Mouse (Mus musculus): ENCODE data around the gene Olfr1184. TPM values are rescaled to one million over a fixed set of nuclear protein-coding genes. Genes with fewer than 3 reads are reported as not detected.
"Not testable (repeated sequence)": the region's sequence is repeated elsewhere in the genome, so short reads cannot be mapped to it uniquely, and the experiment has no call there.

The Olfr1184 gene
- polyA plus RNA-seq (2012; rRNA removed), result not detected in 2 replicates

- H3K4me1 ChIP-seq (ENCODE audit: control insufficient read depth, insufficient read depth, low read length), result no peaks in the 10 kb centered on the region
- no peak for DNase-seq
- 79% methylated on average over 2 of the region's 2 CpGs for WGBS
- H3K4me3 ChIP-seq (replicated peaks; ENCODE audit: extremely low read depth, low read depth, low read length), result no peak within 1 kb of the TSS
- no peak for TF ChIP-seq POLR2A (IDR thresholded peaks at IDR 0.05; ENCODE audit: borderline replicate concordance, extremely low read depth, low read depth, low read length)
- TF ChIP-seq CTCF (IDR thresholded peaks at IDR 0.05; ENCODE audit: insufficient read depth, low read length), result no peak
Measured at GRCm38 (mm10) chr2:88483298-88483697, at the start of gene Olfr1184. Olfr1184 (plus strand) TSS chr2:88483598.

- no peak within 1 kb of the TSS for H3K4me3 ChIP-seq (replicated peaks; ENCODE audit: extremely low read depth, low read depth, low read length)
- no peak for DNase-seq
- whole genome bisulfite sequencing, result 93% methylated on average over 1 of the region's 1 CpGs
- no peaks in the 10 kb centered on the region for H3K4me1 ChIP-seq (ENCODE audit: control insufficient read depth, insufficient read depth, low read length)
- no peak for TF ChIP-seq POLR2A (IDR thresholded peaks at IDR 0.05; ENCODE audit: borderline replicate concordance, extremely low read depth, low read depth, low read length)
Measured at GRCm38 (mm10) chr2:88449031-88449430, 34.4 kb upstream of the Olfr1184 start, which contains the start of gene Gm13757. Gm13757 (minus strand) TSS chr2:88449131.

- not testable (repeated sequence) for H3K4me3 ChIP-seq (replicated peaks; ENCODE audit: extremely low read depth, low read depth, low read length); H3K4me1 ChIP-seq (ENCODE audit: control insufficient read depth, insufficient read depth, low read length); DNase-seq
- 87% methylated on average over 1 of the region's 1 CpGs for WGBS
Measured at GRCm38 (mm10) chr2:88454567-88454966, 28.8 kb upstream of the Olfr1184 start, which contains the start of gene Olfr1183. Olfr1183 (plus strand) TSS chr2:88454867.

DNA sequence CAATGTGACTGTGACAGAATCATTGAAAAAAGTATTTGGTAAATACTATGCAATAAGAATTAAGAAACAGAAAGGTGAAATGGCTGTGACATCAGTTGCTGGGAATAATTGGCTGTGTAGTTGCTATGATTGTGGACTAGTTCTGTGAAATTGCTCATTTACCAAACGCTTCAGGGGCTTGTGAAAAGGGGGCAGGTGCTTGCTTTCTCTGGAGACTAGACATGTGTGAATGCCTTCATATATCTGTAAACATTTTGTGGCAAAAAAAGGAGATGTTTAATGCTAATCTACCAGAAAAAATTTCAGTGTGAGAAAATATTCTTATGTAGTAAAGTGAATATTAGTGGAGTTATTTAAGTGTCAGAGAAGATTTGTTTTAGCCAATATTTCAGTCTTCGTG is 9.6 kb downstream of the Olfr1184 start, which contains the start of gene Olfr1185-ps1:
Gene Olfr1185-ps1, plus strand, starts transcription at position 301 of the 400 bp plus-strand sequence.
- WGBS, result 56% methylated on average over 2 of the region's 2 CpGs
- no peak for DNase-seq
- TF ChIP-seq POLR2A (IDR thresholded peaks at IDR 0.05; ENCODE audit: borderline replicate concordance, extremely low read depth, low read depth, low read length) (no peak), CTCF (IDR thresholded peaks at IDR 0.05; ENCODE audit: insufficient read depth, low read length) (no peak)
- H3K4me1 ChIP-seq (ENCODE audit: control insufficient read depth, insufficient read depth, low read length), result no peaks in the 10 kb centered on the region
- no peak within 1 kb of the TSS for H3K4me3 ChIP-seq (replicated peaks; ENCODE audit: extremely low read depth, low read depth, low read length)

DNA sequence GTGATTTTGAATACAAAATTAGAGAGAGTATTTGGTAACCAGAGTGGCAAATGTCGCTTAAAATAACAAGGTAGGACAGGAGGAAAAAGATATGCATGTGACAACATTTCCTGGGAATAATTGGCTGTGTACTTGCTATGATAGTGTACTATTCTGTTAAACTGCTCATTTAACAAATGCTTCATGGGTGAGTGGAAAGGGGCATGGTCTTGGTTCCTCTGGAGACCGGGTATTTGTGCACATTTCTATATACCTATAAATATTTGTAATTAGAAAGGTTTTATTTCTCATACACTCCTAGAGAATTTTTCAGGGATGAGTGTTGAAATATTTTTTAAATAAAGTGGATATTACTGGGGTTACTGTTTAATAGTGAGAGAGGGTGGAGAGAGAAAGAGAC is 34.9 kb downstream of the Olfr1184 start, which contains the start of gene Olfr1186:
Gene Olfr1186, plus strand, starts transcription at position 301 of the 400 bp plus-strand sequence.
- WGBS, result 65% methylated on average over 2 of the region's 2 CpGs
- no peak for DNase-seq
- H3K4me3 ChIP-seq (replicated peaks; ENCODE audit: extremely low read depth, low read depth, low read length), result no peak within 1 kb of the TSS
- no peaks in the 10 kb centered on the region for H3K4me1 ChIP-seq (ENCODE audit: control insufficient read depth, insufficient read depth, low read length)
- TF ChIP-seq CTCF (IDR thresholded peaks at IDR 0.05; ENCODE audit: insufficient read depth, low read length) (no peak), POLR2A (IDR thresholded peaks at IDR 0.05; ENCODE audit: borderline replicate concordance, extremely low read depth, low read depth, low read length) (no peak)

GRCm38 (mm10) chr2:88525720-88526119 is 42.3 kb downstream of the Olfr1184 start:
- H3K4me1 ChIP-seq (ENCODE audit: control insufficient read depth, insufficient read depth, low read length), result no peaks in the 10 kb centered on the region
- no peak for DNase-seq
- TF ChIP-seq POLR2A (IDR thresholded peaks at IDR 0.05; ENCODE audit: borderline replicate concordance, extremely low read depth, low read depth, low read length), result no peak
- TF ChIP-seq CTCF (IDR thresholded peaks at IDR 0.05; ENCODE audit: insufficient read depth, low read length), result no peak
- 59% methylated on average over 3 of the region's 3 CpGs for WGBS
- H3K4me3 ChIP-seq (replicated peaks; ENCODE audit: extremely low read depth, low read depth, low read length), result no peak overlapping the region

Other genes starting within 250 kb of the Olfr1184 start
- not detected in 2 replicates for gene Olfr1173, start 203.7 kb upstream of the Olfr1184 start, polyA plus RNA-seq (2012; rRNA removed)
- gene Olfr1174-ps, start 168.5 kb upstream of the Olfr1184 start, polyA plus RNA-seq (2012; rRNA removed), result not detected in 2 replicates
- gene Olfr1175-ps, start 156.4 kb upstream of the Olfr1184 start, polyA plus RNA-seq (2012; rRNA removed), result not detected in 2 replicates
- not detected in 2 replicates for gene Olfr1176, start 146.9 kb upstream of the Olfr1184 start, polyA plus RNA-seq (2012; rRNA removed)
- not detected in 2 replicates for gene Olfr1177-ps, start 137.1 kb upstream of the Olfr1184 start, polyA plus RNA-seq (2012; rRNA removed)
- not detected in 2 replicates for gene Olfr1178, start 96.5 kb upstream of the Olfr1184 start, polyA plus RNA-seq (2012; rRNA removed)
- not detected in 2 replicates for gene Olfr1179, start 77.1 kb upstream of the Olfr1184 start, polyA plus RNA-seq (2012; rRNA removed)
- gene Olfr1180, start 64.4 kb upstream of the Olfr1184 start, polyA plus RNA-seq (2012; rRNA removed), result not detected in 2 replicates
- not detected in 2 replicates for gene Olfr1181, start 57.4 kb upstream of the Olfr1184 start, polyA plus RNA-seq (2012; rRNA removed)
- not detected in 2 replicates for gene Gm13757, start 34.5 kb upstream of the Olfr1184 start, polyA plus RNA-seq (2012; rRNA removed)
- gene Olfr1183, start 28.7 kb upstream of the Olfr1184 start, polyA plus RNA-seq (2012; rRNA removed), result not detected in 2 replicates
- gene Olfr1185-ps1, start 9.7 kb downstream of the Olfr1184 start, polyA plus RNA-seq (2012; rRNA removed), result not detected in 2 replicates
- not detected in 2 replicates for gene Olfr1186, start 35.0 kb downstream of the Olfr1184 start, polyA plus RNA-seq (2012; rRNA removed)
- not detected in 2 replicates for gene Olfr1188, start 73.3 kb downstream of the Olfr1184 start, polyA plus RNA-seq (2012; rRNA removed)
- not detected in 2 replicates for gene Olfr1189, start 102.9 kb downstream of the Olfr1184 start, polyA plus RNA-seq (2012; rRNA removed)
- not detected in 2 replicates for gene Olfr1191-ps1, start 156.9 kb downstream of the Olfr1184 start, polyA plus RNA-seq (2012; rRNA removed)
- gene Olfr1192-ps1, start 164.9 kb downstream of the Olfr1184 start, polyA plus RNA-seq (2012; rRNA removed), result not detected in 2 replicates
- not detected in 2 replicates for gene Olfr1193, start 192.0 kb downstream of the Olfr1184 start, polyA plus RNA-seq (2012; rRNA removed)
- gene Olfr1195, start 205.6 kb downstream of the Olfr1184 start, polyA plus RNA-seq (2012; rRNA removed), result not detected in 2 replicates
- gene Olfr1196, start 221.0 kb downstream of the Olfr1184 start, polyA plus RNA-seq (2012; rRNA removed), result not detected in 2 replicates
- not detected in 2 replicates for gene Olfr1197, start 248.8 kb downstream of the Olfr1184 start, polyA plus RNA-seq (2012; rRNA removed)